Mouse (Mus musculus) liver, adult 2 months (tissue): ENCODE results near the gene Bcl11a.

Source experiments
- CTCF ChIP-seq: fragments of 200-500 bp; IDR thresholded peaks from 2 replicates; pipeline ENCODE4 v1.5.1; 2011; ENCODE audit warnings: low read depth, low read length, control low read depth
- POLR2A ChIP-seq: fragments of 200-500 bp; IDR thresholded peaks from 2 replicates; pipeline ENCODE4 v1.6.1; 2011; ENCODE audit warnings: low read length, control low read depth; ENCODE audit not compliant: insufficient read depth; ENCODE audit errors: extremely low read depth

DNA sequence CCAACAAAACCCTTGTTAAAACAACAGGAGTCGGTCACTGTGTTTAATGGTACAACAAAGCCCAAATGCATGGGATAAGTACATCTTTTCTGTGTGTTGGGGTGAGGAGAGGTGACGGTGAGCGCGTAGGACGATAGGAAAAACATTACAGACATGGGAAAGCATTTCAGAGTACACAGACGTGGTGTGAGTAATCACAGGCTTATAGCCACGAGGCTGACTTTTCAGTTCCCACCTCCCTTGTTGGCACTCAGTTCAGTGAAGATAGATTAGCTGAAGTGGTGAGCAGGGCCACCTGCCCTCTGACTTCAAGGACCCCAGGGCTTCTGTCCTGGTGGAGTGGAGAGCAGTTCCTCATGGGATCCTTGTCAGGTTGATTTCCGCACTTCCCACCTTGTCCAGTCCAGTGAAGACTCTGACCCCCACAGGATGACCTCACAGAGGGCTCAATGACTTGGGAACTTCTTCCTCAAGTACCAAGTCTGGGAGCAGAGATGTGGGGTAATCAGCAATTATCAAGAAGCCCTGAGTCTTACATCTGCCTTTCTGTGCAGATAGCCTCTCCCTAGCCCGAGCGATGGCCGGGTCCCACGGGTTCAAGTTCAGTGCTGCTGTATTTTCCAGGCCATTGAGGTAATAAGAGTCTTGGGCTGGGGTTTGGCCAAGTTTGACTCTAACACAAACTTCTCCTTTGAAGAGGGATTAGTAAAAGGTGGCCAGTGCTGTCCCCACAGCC, 37.3 kb downstream of the Bcl11a start:
- TF ChIP-seq POLR2A (no peak), CTCF (no peak)
